Mouse (Mus musculus) intestine, embryonic 14.5 days (tissue): ENCODE measurements around the gene Nptn. TPM values are rescaled to one million over a fixed set of nuclear protein-coding genes. Genes with fewer than 3 reads are reported as not detected.
A peak's percentile ranks its signal among the peaks of the same experiment; 100 is the strongest.

Source experiments
- ATAC-seq: fragments of 200-750 bp; cut with Nextera tagmentation; replicated peaks from 2 replicates; pipeline ENCODE4 v1.8.0; 2017; ENCODE audit warnings: low read depth, moderate number of reproducible peaks, moderate TSS enrichment, moderate library complexity; ENCODE audit not compliant: low FRiP score, low TSS enrichment
- DNase-seq: peaks from one replicate; pipeline ENCODE4 v3.0.0-alpha.2; 2018; ENCODE audit warnings: low spot score
- H3K27ac ChIP-seq: fragments of 300-500 bp; sonication (generic); 2 replicates; pipeline ENCODE4 v1.5.1; 2014; ENCODE audit warnings: low read depth, mild to moderate bottlenecking, control low read depth
- H3K27me3 ChIP-seq: fragments of 300-500 bp; sonication (generic); replicated peaks from 2 replicates; pipeline ENCODE4 v1.6.1; 2014; ENCODE audit warnings: low read length, control low read depth; ENCODE audit not compliant: control insufficient read depth, insufficient read depth
- H3K36me3 ChIP-seq: fragments of 300-500 bp; sonication (generic); 2 replicates; pipeline ENCODE4 v1.6.1; 2014; ENCODE audit warnings: low read length, control low read depth; ENCODE audit not compliant: control insufficient read depth, insufficient read depth
- H3K4me1 ChIP-seq: fragments of 300-500 bp; sonication (generic); replicated peaks from 2 replicates; pipeline ENCODE4 v1.6.1; 2014; ENCODE audit warnings: low read length, control low read depth, mixed read lengths; ENCODE audit not compliant: control insufficient read depth, insufficient read depth
- H3K4me2 ChIP-seq: fragments of 300-500 bp; sonication (generic); 2 replicates; pipeline ENCODE4 v1.6.1; 2014; ENCODE audit warnings: low read length
- H3K4me3 ChIP-seq: fragments of 300-500 bp; sonication (generic); 2 replicates; pipeline ENCODE4 v1.5.1; 2014; ENCODE audit warnings: low read depth, low read length, control low read depth, mixed read lengths
- H3K9ac ChIP-seq: fragments of 300-500 bp; sonication (generic); 2 replicates; pipeline ENCODE4 v1.6.1; 2014; ENCODE audit warnings: mild to moderate bottlenecking, low read length
- H3K9me3 ChIP-seq: fragments of 300-500 bp; sonication (generic); 2 replicates; pipeline ENCODE4 v1.6.1; 2016; ENCODE audit warnings: low read length, control low read depth; ENCODE audit not compliant: control insufficient read depth
- WGBS: fragments of 180-500 bp; shearing (Covaris S2); extraction: QIAGEN DNeasy Blood & Tissue Kit; methylation state at CpG from one replicate; pipeline ENCODE4 v1.1.7; 2014; 5-methylcytosine and 5-hydroxymethylcytosine counted together
- polyA plus RNA-seq: library from polyadenylated mRNA; unstranded; fragments of >200 nt; fragmentation: Nextera tagmentation; extraction: Ambion mirVana; gene quantifications from 2 replicates; pipeline ENCODE4 v1.2.1, GENCODE M21; 2014

The Nptn gene
- polyA plus RNA-seq, 1 experiment from 2014 or later, result 131 TPM

DNA sequence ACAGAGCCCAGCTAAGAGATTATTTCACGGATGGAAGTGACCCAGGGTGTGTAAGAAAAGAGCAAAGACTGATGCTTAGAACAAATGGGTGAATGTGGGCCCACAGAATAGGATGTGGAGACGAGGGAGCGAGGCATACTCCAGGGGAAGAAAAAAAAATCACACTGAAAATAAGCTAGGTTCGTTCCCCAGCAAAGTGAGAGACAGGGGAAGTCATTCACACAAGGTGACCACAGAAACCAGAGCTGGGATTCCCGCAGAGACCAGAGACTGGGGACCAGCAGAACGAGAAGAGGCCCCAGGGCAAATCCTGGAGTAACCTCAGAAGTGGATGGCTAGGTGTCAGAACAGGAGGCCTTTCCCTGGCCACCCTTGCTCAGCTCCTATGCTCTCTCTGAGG is 36.6 kb upstream of the Nptn start:
- H3K4me1 ChIP-seq, result peaks cover 7% of the 10 kb centered on the region
- no peak overlapping the region for H3K27ac ChIP-seq
- H3K9me3 ChIP-seq, result no peaks in the 10 kb centered on the region
- no peak for DNase-seq
- no peak for ATAC-seq
- WGBS, result 75% methylated on average over 6 of the region's 6 CpGs
- H3K4me2 ChIP-seq, result no peak overlapping the region
- H3K27me3 ChIP-seq, result no peaks in the 10 kb centered on the region
- no peak overlapping the region for H3K9ac ChIP-seq
- H3K4me3 ChIP-seq, result no peak overlapping the region
- H3K36me3 ChIP-seq, result 0 out of 2 replicates have a peak, but pooled peaks cover 1% of the 10 kb centered on the region

- DNase-seq (no peak), ATAC-seq (no peak)
- 85% methylated on average over 11 of the region's 11 CpGs for WGBS
Measured at GRCm38 (mm10) chr9:58546630-58547360, 35.2 kb upstream of the Nptn start.

GRCm38 (mm10) chr9:58548897-58549296 is 33.1 kb upstream of the Nptn start:
- H3K27ac ChIP-seq, result no peak overlapping the region
- H3K4me1 ChIP-seq, result peaks cover 10% of the 10 kb centered on the region
- H3K4me2 ChIP-seq, result no peak overlapping the region
- H3K9me3 ChIP-seq, result no peaks in the 10 kb centered on the region
- no peaks in the 10 kb centered on the region for H3K36me3 ChIP-seq
- no peak for ATAC-seq
- H3K9ac ChIP-seq, result no peak overlapping the region
- 55% methylated on average over 4 of the region's 4 CpGs for WGBS
- no peaks in the 10 kb centered on the region for H3K27me3 ChIP-seq
- H3K4me3 ChIP-seq, result no peak overlapping the region
- no peak for DNase-seq

More at GRCm38 (mm10) chr9:58546630-58547360, 35.2 kb upstream of the Nptn start:
- H3K4me2 ChIP-seq, result no peak overlapping the region
- H3K9ac ChIP-seq, result no peak overlapping the region
- no peak overlapping the region for H3K27ac ChIP-seq
- no peak overlapping the region for H3K4me3 ChIP-seq
- H3K27me3 ChIP-seq, result no peaks in the 10 kb centered on the region
- H3K4me1 ChIP-seq, result peaks cover 4% of the 10 kb centered on the region
- no peaks in the 10 kb centered on the region for H3K9me3 ChIP-seq
- H3K36me3 ChIP-seq, result no peaks in the 10 kb centered on the region

- Histone ChIP-seq H3K9ac (no peak overlapping the region), H3K4me1 (peaks cover 12% of the 10 kb centered on the region), H3K4me2 (no peak overlapping the region), H3K36me3 (no peaks in the 10 kb centered on the region), H3K9me3 (no peaks in the 10 kb centered on the region), H3K27me3 (no peaks in the 10 kb centered on the region), H3K27ac (no peak overlapping the region), H3K4me3 (no peak overlapping the region)
- WGBS, result 85% methylated on average over 3 of the region's 3 CpGs
- no peak for DNase-seq
- no peak for ATAC-seq
Measured at GRCm38 (mm10) chr9:58549694-58550093, 32.3 kb upstream of the Nptn start.

GRCm38 (mm10) chr9:58550928-58551327 is 31.1 kb upstream of the Nptn start:
- 86% methylated on average over 6 of the region's 6 CpGs for WGBS
- no peak overlapping the region for H3K4me2 ChIP-seq
- H3K27me3 ChIP-seq, result no peaks in the 10 kb centered on the region
- no peak for ATAC-seq
- no peaks in the 10 kb centered on the region for H3K9me3 ChIP-seq
- no peak overlapping the region for H3K27ac ChIP-seq
- DNase-seq, result no peak
- H3K36me3 ChIP-seq, result no peaks in the 10 kb centered on the region
- no peak overlapping the region for H3K4me3 ChIP-seq
- H3K4me1 ChIP-seq, result peaks cover 17% of the 10 kb centered on the region
- H3K9ac ChIP-seq, result no peak overlapping the region

DNA sequence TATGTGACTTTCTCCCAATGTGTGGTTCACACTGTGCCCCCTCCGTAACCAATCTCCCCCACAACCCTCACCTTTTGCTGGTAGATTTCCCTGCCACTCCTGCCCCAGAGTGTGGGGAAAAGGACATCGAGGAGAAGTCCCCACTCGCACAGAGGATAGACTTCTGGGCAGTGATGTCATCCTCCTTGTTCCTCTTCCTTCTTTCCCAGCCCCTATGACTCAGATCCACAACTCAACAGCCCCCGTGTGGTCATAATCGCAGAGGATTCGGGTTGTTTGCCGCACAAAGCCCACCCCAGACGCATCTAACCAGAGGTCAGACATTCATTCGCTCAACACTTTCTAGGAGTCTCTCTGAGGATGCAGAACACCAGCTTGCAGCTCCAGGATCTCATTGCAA is 30.0 kb upstream of the Nptn start:
- Histone ChIP-seq H3K4me1 (peaks cover 17% of the 10 kb centered on the region), H3K4me3 (no peak overlapping the region), H3K4me2 (no peak overlapping the region), H3K9ac (no peak overlapping the region), H3K27me3 (no peaks in the 10 kb centered on the region), H3K36me3 (no peaks in the 10 kb centered on the region), H3K9me3 (no peaks in the 10 kb centered on the region), H3K27ac (no peak overlapping the region)
- DNase-seq (no peak), ATAC-seq (no peak)
- 74% methylated on average over 9 of the region's 9 CpGs for WGBS

- no peaks in the 10 kb centered on the region for H3K36me3 ChIP-seq
- ATAC-seq (no peak; the same call in none of the 2 replicates), DNase-seq (peak; percentile 84)
- 8% methylated on average over 23 of the region's 23 CpGs for WGBS
- peak overlapping the region; percentile 82 for H3K4me3 ChIP-seq
- H3K4me1 ChIP-seq, result peaks cover 23% of the 10 kb centered on the region
- H3K9me3 ChIP-seq, result no peaks in the 10 kb centered on the region
- no peaks in the 10 kb centered on the region for H3K27me3 ChIP-seq
- H3K4me2 ChIP-seq, result peak overlapping the region; percentile 84
- H3K9ac ChIP-seq, result peak overlapping the region; percentile 90
- H3K27ac ChIP-seq, result peak overlapping the region; percentile 91
Measured at GRCm38 (mm10) chr9:58554056-58554907, 27.8 kb upstream of the Nptn start.

DNA sequence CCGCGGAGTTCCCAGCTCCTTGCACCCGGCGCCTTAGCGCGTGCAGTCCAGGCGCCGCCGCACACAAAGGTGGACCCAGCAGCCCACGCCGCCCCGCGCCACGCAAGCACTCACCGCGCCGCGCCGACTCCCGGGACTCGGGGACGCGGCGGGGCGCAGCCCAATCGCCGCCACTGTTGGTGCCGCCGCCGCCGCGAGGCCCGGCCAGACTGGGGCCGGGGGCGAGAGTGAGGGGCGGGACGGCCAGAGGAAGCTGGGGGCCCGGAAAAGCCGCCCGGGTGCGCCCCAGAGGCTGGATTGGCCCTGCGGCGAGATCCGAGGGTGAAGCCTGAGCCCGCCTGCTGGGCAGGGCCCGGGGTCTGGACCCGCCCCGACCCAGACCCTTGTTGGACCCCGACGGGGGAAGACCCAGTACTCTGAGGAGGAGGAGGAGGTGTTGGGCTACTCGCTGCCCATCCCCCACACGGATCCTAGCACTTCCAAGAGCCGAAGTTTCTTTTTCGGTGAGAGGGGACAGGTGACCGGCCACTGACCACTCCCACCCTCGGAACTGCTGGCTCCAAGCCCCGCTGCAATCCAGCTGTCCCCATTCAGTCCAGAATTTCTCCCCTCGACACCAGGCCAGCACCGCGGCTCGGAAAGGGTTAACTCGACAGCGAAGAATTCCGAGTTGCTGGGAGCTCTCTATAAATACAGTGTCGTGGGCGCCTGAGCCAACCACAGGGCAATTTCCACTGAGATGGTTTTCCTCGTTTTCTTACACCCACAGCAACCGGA is 26.9 kb upstream of the Nptn start, which contains the start of gene Cd276:
Cd276 (minus strand) TSS at position 530 of the 777 bp plus-strand sequence.
- peak; percentile 75 for ATAC-seq
- Histone ChIP-seq H3K27ac (peak within 1 kb of the TSS; percentile 91), H3K27me3 (no peaks in the 10 kb centered on the region), H3K36me3 (no peaks in the 10 kb centered on the region), H3K4me2 (peak within 1 kb of the TSS; percentile 84), H3K9ac (peak within 1 kb of the TSS; percentile 90), H3K4me1 (peaks cover 23% of the 10 kb centered on the region), H3K4me3 (peak within 1 kb of the TSS; percentile 82), H3K9me3 (no peaks in the 10 kb centered on the region)
- peak; percentile 86 for DNase-seq
- WGBS, result under 1% methylated on average over 65 of the region's 68 CpGs
